Mouse (Mus musculus) liver, adult 2 months (tissue): ENCODE data around the gene Snap47. TPM values are rescaled to one million over a fixed set of nuclear protein-coding genes. Genes with fewer than 3 reads are reported as not detected.

ENCODE experiments used
- DNase-seq: peaks from one replicate; pipeline ENCODE4 v3.0.0-alpha.2; 2011; ENCODE audit warnings: low read depth, low spot score; ENCODE audit errors: extremely low read depth
- H3K27ac ChIP-seq: fragments of 200-500 bp; replicated peaks from 2 replicates; pipeline ENCODE4 v1.5.1; 2012; ENCODE audit warnings: low read depth, mild to moderate bottlenecking, control low read depth, inconsistent platforms, low read length; ENCODE audit not compliant: insufficient read depth
- H3K27me3 ChIP-seq: fragments of 200-500 bp; 2 replicates; pipeline ENCODE4 v1.6.1; 2012; ENCODE audit warnings: mild to moderate bottlenecking, moderate library complexity, low read length, inconsistent platforms; ENCODE audit not compliant: control insufficient read depth, insufficient read depth
- H3K36me3 ChIP-seq: fragments of 200-500 bp; 2 replicates; pipeline ENCODE4 v1.6.1; 2012; ENCODE audit warnings: low read length, inconsistent platforms; ENCODE audit not compliant: control insufficient read depth, insufficient read depth
- H3K4me1 ChIP-seq: fragments of 200-500 bp; 2 replicates; pipeline ENCODE4 v1.6.1; 2011; ENCODE audit warnings: low read length; ENCODE audit not compliant: control insufficient read depth, insufficient read depth
- H3K4me3 ChIP-seq: fragments of 200-500 bp; 2 replicates; pipeline ENCODE4 v1.5.1; 2011; ENCODE audit warnings: low read depth, mild to moderate bottlenecking, control low read depth, low read length, moderate library complexity; ENCODE audit not compliant: insufficient read depth
- H3K79me2 ChIP-seq: fragments of 200-500 bp; 2 replicates; pipeline ENCODE4 v1.6.1; 2012; ENCODE audit warnings: inconsistent platforms, mild to moderate bottlenecking, low read length, moderate library complexity; ENCODE audit not compliant: control insufficient read depth, insufficient read depth
- H3K9ac ChIP-seq: fragments of 200-500 bp; 2 replicates; pipeline ENCODE4 v1.6.1; 2012; ENCODE audit warnings: low read depth, mild to moderate bottlenecking, control low read depth, inconsistent platforms, low read length
- CTCF ChIP-seq: fragments of 200-500 bp; IDR thresholded peaks from 2 replicates; pipeline ENCODE4 v1.5.1; 2011; ENCODE audit warnings: low read depth, low read length, control low read depth
- POLR2A ChIP-seq: fragments of 200-500 bp; IDR thresholded peaks from 2 replicates; pipeline ENCODE4 v1.6.1; 2011; ENCODE audit warnings: low read length, control low read depth; ENCODE audit not compliant: insufficient read depth; ENCODE audit errors: extremely low read depth
- WGBS: fragments of 180-500 bp; shearing (Covaris S2); methylation state at CpG from one replicate; pipeline ENCODE4 v1.1.7; 2018; 5-methylcytosine and 5-hydroxymethylcytosine counted together
- polyA plus RNA-seq: library from polyadenylated mRNA; depleted of rRNA; stranded (reverse); fragments of >200 nt; gene quantifications from 2 replicates; pipeline ENCODE4 v1.2.3, GENCODE M21; 2012
- total RNA-seq: library from RNA; depleted of rRNA; stranded (reverse); fragments of >200 nt; gene quantifications from 2 replicates; pipeline ENCODE4 v1.2.3, GENCODE M21; 2014

The Snap47 gene
- total and polyA plus RNA-seq, 2 experiments, result 60.0 to 70.9 TPM

DNA sequence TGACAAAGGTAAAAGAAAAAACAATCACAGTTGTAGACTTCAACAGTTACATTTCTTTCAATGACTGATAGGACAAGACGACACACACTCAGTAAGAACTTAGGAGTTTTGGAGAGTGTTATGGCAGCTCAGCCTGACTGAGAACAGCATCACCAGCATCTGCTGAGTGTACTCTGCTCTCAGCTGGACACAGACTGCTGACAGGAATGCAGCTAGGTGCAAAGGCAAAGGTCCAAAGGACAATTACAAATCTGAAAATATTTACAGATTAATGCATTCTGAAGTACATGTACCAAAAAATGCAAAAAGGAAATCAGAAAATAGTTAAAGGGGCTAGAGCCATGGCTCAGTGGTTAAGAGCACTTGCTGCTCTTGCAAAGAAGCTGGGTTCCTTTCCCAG is 21.0 kb downstream of the Snap47 start:
- H3K27ac ChIP-seq, result peak overlapping the region; percentile 90

DNA sequence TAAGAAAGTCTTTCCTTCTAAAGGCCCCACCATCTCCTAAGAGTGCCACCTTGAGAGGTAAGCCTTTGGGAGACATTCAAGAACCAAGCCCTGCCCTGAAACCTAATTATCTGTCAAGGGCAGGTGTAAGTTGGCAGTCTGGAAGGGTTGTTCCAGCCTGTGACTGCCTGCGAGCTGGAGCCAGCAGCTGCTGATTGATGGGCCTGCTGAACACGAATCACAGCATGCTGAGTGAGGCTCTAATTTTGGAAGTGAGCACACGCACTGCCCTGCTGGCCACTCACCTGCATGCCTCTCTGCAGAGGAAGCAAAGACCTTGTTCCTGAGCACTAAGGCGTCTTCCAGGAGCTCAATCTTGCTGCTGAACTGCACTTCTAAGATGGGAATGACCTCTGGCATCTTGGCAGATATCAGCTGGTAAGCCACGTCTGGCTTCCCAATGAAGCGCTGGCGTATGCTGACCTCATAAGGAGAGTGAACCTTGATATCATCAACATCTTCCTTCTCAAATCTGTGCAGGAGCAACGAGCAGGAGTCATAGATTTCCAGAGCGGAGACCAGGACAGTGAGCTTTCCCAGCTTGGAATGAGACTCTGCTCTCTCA is 22.8 kb downstream of the Snap47 start:
- WGBS, result 62% methylated on average over 9 of the region's 9 CpGs
- Histone ChIP-seq H3K27ac (no peak overlapping the region), H3K4me1 (peaks cover 32% of the 10 kb centered on the region), H3K36me3 (peaks cover 9% of the 10 kb centered on the region; the same call in 1 of the 2 replicates), H3K4me3 (no peak overlapping the region), H3K27me3 (no peaks in the 10 kb centered on the region), H3K79me2 (peaks cover 23% of the 10 kb centered on the region; the same call in 1 of the 2 replicates), H3K9ac (no peak overlapping the region)
- no peak for TF ChIP-seq CTCF
- TF ChIP-seq POLR2A, result no peak
- DNase-seq, result peak; percentile 46

More for the DNA sequence above, 21.0 kb downstream of the Snap47 start:
- H3K79me2 ChIP-seq, result peaks cover 23% of the 10 kb centered on the region; the same call in 1 of the 2 replicates
- WGBS, result 30% methylated on average over 1 of the region's 1 CpGs
- no peaks in the 10 kb centered on the region for H3K27me3 ChIP-seq
- H3K4me3 ChIP-seq, result no peak overlapping the region
- peak; percentile 92 for DNase-seq
- peaks cover 25% of the 10 kb centered on the region for H3K4me1 ChIP-seq
- peak overlapping the region; percentile 55; the same call in 1 of the 2 replicates for H3K9ac ChIP-seq
- H3K36me3 ChIP-seq, result peaks cover 14% of the 10 kb centered on the region; the same call in 1 of the 2 replicates
- TF ChIP-seq CTCF, result no peak
- TF ChIP-seq POLR2A, result no peak

DNA sequence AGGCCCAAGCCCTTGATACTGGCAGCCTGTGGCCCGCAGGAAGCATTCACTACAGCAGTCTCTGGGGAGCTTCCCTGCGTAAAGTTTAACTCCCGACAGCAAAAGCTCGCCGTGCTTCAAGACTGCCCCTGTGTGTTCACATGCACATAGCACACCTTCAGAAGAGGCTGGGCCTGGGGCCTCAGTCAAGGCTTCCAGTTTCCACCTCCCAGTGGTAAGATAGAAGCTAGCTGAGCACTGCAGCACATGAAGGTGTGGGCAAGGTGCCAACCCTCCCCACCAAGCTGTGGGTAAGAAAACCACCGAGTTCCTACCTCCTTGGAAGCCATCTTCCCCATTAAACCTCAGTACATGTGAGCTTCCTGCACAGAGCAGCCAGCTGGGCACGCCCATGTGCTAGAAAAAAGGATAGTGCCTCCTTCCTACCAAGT is 25.3 kb downstream of the Snap47 start:
- peak overlapping the region; percentile 28; the same call in 1 of the 2 replicates for H3K27ac ChIP-seq
- H3K36me3 ChIP-seq, result peaks cover 14% of the 10 kb centered on the region; the same call in 1 of the 2 replicates
- TF ChIP-seq POLR2A (no peak), CTCF (0 out of 2 replicates have a peak, but pooled peaks have one; percentile 27)
- WGBS, result 70% methylated on average over 7 of the region's 7 CpGs
- H3K79me2 ChIP-seq, result peaks cover 27% of the 10 kb centered on the region; the same call in 1 of the 2 replicates
- DNase-seq, result no peak
- H3K9ac ChIP-seq, result no peak overlapping the region; the same call in 1 of the 2 replicates
- no peak overlapping the region for H3K4me3 ChIP-seq
- H3K27me3 ChIP-seq, result no peaks in the 10 kb centered on the region
- peaks cover 29% of the 10 kb centered on the region for H3K4me1 ChIP-seq

DNA sequence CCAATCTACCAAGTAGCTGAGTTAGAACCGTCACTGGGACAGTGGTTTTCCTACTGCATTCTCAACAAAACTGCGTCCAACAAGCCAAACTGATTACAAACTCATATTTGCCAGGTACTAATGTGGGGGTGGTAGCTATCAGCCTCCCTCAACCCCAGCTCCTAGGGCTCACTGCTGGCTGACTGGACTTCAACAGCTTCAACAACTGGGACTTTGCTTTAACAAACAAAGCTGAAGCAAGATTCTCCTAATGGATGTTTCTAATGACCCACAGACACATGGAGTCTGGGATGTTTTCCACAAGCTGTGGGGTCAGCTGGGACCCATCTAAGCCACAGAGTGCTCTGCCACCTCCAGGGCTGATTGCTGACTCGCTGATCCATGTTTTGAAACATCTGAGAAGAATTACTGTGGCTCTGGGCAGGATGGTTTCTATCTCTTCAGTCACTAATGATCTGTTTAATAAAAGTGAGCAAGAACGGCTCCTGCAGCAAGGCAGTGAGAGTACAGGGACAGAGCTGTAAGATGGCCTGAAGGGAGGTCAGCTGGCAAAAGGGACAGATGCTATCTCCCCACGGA is 27.9 kb downstream of the Snap47 start:
- Histone ChIP-seq H3K27ac (peak overlapping the region; percentile 92), H3K4me3 (no peak overlapping the region), H3K4me1 (peaks cover 24% of the 10 kb centered on the region), H3K9ac (peak overlapping the region; percentile 46), H3K36me3 (peaks cover 22% of the 10 kb centered on the region; the same call in 1 of the 2 replicates), H3K79me2 (peaks cover 15% of the 10 kb centered on the region; the same call in 1 of the 2 replicates), H3K27me3 (no peaks in the 10 kb centered on the region)
- 17% methylated on average over 5 of the region's 5 CpGs for WGBS
- no peak for TF ChIP-seq CTCF
- no peak for TF ChIP-seq POLR2A
- DNase-seq, result peak; percentile 85

DNA sequence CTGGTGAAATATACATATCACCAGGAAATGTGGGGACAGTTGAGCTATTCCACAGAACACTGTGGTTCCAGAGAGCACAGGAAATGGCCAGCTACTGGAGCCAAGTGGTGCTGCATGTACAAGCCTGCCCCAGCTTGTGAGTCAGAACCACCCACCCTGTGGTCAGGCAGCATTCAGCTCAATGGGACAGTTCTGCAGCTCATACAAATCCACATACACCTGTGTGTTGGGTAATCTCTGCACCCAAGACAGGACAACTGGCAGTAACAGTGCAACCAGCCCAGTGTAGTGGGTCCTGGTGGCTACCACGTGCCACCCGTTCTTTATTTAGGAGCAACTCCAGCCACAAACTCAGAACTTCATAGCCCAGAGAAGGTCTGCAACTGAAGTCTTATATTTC is 29.0 kb downstream of the Snap47 start:
- H3K27me3 ChIP-seq, result no peaks in the 10 kb centered on the region
- WGBS, result 41% methylated on average over 2 of the region's 2 CpGs
- H3K9ac ChIP-seq, result no peak overlapping the region
- no peak overlapping the region for H3K4me3 ChIP-seq
- peaks cover 15% of the 10 kb centered on the region; the same call in 1 of the 2 replicates for H3K36me3 ChIP-seq
- H3K79me2 ChIP-seq, result peaks cover 9% of the 10 kb centered on the region; the same call in 1 of the 2 replicates
- peak; percentile 46 for DNase-seq
- no peak for TF ChIP-seq POLR2A
- TF ChIP-seq CTCF, result peak; percentile 24; the same call in 1 of the 2 replicates
- H3K27ac ChIP-seq, result peak overlapping the region; percentile 92; the same call in 1 of the 2 replicates
- peaks cover 24% of the 10 kb centered on the region for H3K4me1 ChIP-seq
